Mouse (Mus musculus): ENCODE measurements around the gene Gm20671. TPM values are rescaled to one million over a fixed set of nuclear protein-coding genes. Genes with fewer than 3 reads are reported as not detected.
A peak's percentile ranks its signal among the peaks of the same experiment; 100 is the strongest.

Gene Gm20671
- polyA plus RNA-seq, 1 experiment from 2014 or later: not detected

GRCm38 (mm10) chr5:32713703-32714467, 113.0 kb downstream of the Gm20671 start:
- WGBS: under 1% methylated on average over 55 of the region's 55 CpGs
- peak; percentile 98 for DNase-seq (ENCODE audit: low spot score, missing footprints)
- Histone ChIP-seq H3K9me3 (ENCODE audit: control insufficient read depth, low read length) (no peaks in the 10 kb centered on the region), H3K4me1 (ENCODE audit: control insufficient read depth, insufficient read depth, low read length) (no peaks in the 10 kb centered on the region), H3K36me3 (ENCODE audit: control insufficient read depth, insufficient read depth, low read length) (no peaks in the 10 kb centered on the region), H3K27me3 (ENCODE audit: control insufficient read depth, insufficient read depth, low read length) (no peaks in the 10 kb centered on the region), H3K4me3 (ENCODE audit: low read depth, low read length) (peak overlapping the region; percentile 60), H3K9ac (ENCODE audit: low read length) (peak overlapping the region; percentile 66), H3K4me2 (peak overlapping the region; percentile 68), H3K27ac (ENCODE audit: low read depth, low read length) (peak overlapping the region; percentile 72)
- peak; percentile 99 for ATAC-seq (ENCODE audit: low FRiP score)

GRCm38 (mm10) chr5:32713042-32713702, 113.7 kb downstream of the Gm20671 start:
- Histone ChIP-seq H3K9me3 (ENCODE audit: control insufficient read depth, low read length) (no peaks in the 10 kb centered on the region), H3K27me3 (ENCODE audit: control insufficient read depth, insufficient read depth, low read length) (no peaks in the 10 kb centered on the region), H3K36me3 (ENCODE audit: control insufficient read depth, insufficient read depth, low read length) (no peaks in the 10 kb centered on the region), H3K9ac (ENCODE audit: low read length) (peak overlapping the region; percentile 66), H3K4me2 (peak overlapping the region; percentile 68), H3K4me3 (ENCODE audit: low read depth, low read length) (peak overlapping the region; percentile 60), H3K4me1 (ENCODE audit: control insufficient read depth, insufficient read depth, low read length) (no peaks in the 10 kb centered on the region), H3K27ac (ENCODE audit: low read depth, low read length) (peak overlapping the region; percentile 72)
- 20% methylated on average over 2 of the region's 2 CpGs for WGBS
- no peak for DNase-seq (ENCODE audit: low spot score, missing footprints)
- no peak for ATAC-seq (ENCODE audit: low FRiP score)

GRCm38 (mm10) chr5:32712221-32713041, 114.5 kb downstream of the Gm20671 start:
- H3K9me3 ChIP-seq (ENCODE audit: control insufficient read depth, low read length): no peaks in the 10 kb centered on the region
- no peak overlapping the region for H3K9ac ChIP-seq (ENCODE audit: low read length)
- WGBS: 66% methylated on average over 4 of the region's 4 CpGs
- no peak overlapping the region for H3K4me3 ChIP-seq (ENCODE audit: low read depth, low read length)
- no peak overlapping the region for H3K4me2 ChIP-seq
- DNase-seq (ENCODE audit: low spot score, missing footprints): no peak
- ATAC-seq (ENCODE audit: low FRiP score): no peak
- no peaks in the 10 kb centered on the region for H3K36me3 ChIP-seq (ENCODE audit: control insufficient read depth, insufficient read depth, low read length)
- no peaks in the 10 kb centered on the region for H3K4me1 ChIP-seq (ENCODE audit: control insufficient read depth, insufficient read depth, low read length)
- H3K27ac ChIP-seq (ENCODE audit: low read depth, low read length): no peak overlapping the region
- H3K27me3 ChIP-seq (ENCODE audit: control insufficient read depth, insufficient read depth, low read length): no peaks in the 10 kb centered on the region

- DNase-seq (ENCODE audit: low spot score, missing footprints) (no peak), ATAC-seq (ENCODE audit: low FRiP score) (no peak)
- H3K4me3 ChIP-seq (ENCODE audit: low read depth, low read length): no peak overlapping the region
- no peaks in the 10 kb centered on the region for H3K9me3 ChIP-seq (ENCODE audit: control insufficient read depth, low read length)
- 73% methylated on average over 5 of the region's 5 CpGs for WGBS
- H3K27me3 ChIP-seq (ENCODE audit: control insufficient read depth, insufficient read depth, low read length): no peaks in the 10 kb centered on the region
- H3K4me1 ChIP-seq (ENCODE audit: control insufficient read depth, insufficient read depth, low read length): no peaks in the 10 kb centered on the region
- no peaks in the 10 kb centered on the region for H3K36me3 ChIP-seq (ENCODE audit: control insufficient read depth, insufficient read depth, low read length)
- H3K27ac ChIP-seq (ENCODE audit: low read depth, low read length): no peak overlapping the region
- H3K4me2 ChIP-seq: no peak overlapping the region
- H3K9ac ChIP-seq (ENCODE audit: low read length): no peak overlapping the region
Measured at GRCm38 (mm10) chr5:32711485-32711884, 115.4 kb downstream of the Gm20671 start.

GRCm38 (mm10) chr5:32706226-32706780, 120.6 kb downstream of the Gm20671 start:
- Histone ChIP-seq H3K4me2 (no peak overlapping the region), H3K9me3 (ENCODE audit: control insufficient read depth, low read length) (no peaks in the 10 kb centered on the region), H3K9ac (ENCODE audit: low read length) (no peak overlapping the region), H3K27ac (ENCODE audit: low read depth, low read length) (no peak overlapping the region), H3K36me3 (ENCODE audit: control insufficient read depth, insufficient read depth, low read length) (no peaks in the 10 kb centered on the region), H3K4me3 (ENCODE audit: low read depth, low read length) (no peak overlapping the region), H3K4me1 (ENCODE audit: control insufficient read depth, insufficient read depth, low read length) (no peaks in the 10 kb centered on the region), H3K27me3 (ENCODE audit: control insufficient read depth, insufficient read depth, low read length) (no peaks in the 10 kb centered on the region)
- 86% methylated on average over 2 of the region's 2 CpGs for WGBS
- DNase-seq (ENCODE audit: low spot score, missing footprints) (no peak), ATAC-seq (ENCODE audit: low FRiP score) (no peak)

GRCm38 (mm10) chr5:32697208-32697867, 129.6 kb downstream of the Gm20671 start:
- Histone ChIP-seq H3K9me3 (ENCODE audit: control insufficient read depth, low read length) (no peaks in the 10 kb centered on the region), H3K36me3 (ENCODE audit: control insufficient read depth, insufficient read depth, low read length) (no peaks in the 10 kb centered on the region), H3K9ac (ENCODE audit: low read length) (no peak overlapping the region), H3K27me3 (ENCODE audit: control insufficient read depth, insufficient read depth, low read length) (no peaks in the 10 kb centered on the region), H3K4me2 (no peak overlapping the region), H3K4me1 (ENCODE audit: control insufficient read depth, insufficient read depth, low read length) (no peaks in the 10 kb centered on the region), H3K27ac (ENCODE audit: low read depth, low read length) (no peak overlapping the region), H3K4me3 (ENCODE audit: low read depth, low read length) (no peak overlapping the region)
- ATAC-seq (ENCODE audit: low FRiP score) (no peak), DNase-seq (ENCODE audit: low spot score, missing footprints) (no peak)
- WGBS: 81% methylated on average over 5 of the region's 5 CpGs

- no peaks in the 10 kb centered on the region for H3K4me1 ChIP-seq (ENCODE audit: control insufficient read depth, insufficient read depth, low read length)
- no peak for DNase-seq (ENCODE audit: low spot score, missing footprints)
- no peak for ATAC-seq (ENCODE audit: low FRiP score)
- H3K27me3 ChIP-seq (ENCODE audit: control insufficient read depth, insufficient read depth, low read length): no peaks in the 10 kb centered on the region
- H3K9me3 ChIP-seq (ENCODE audit: control insufficient read depth, low read length): no peaks in the 10 kb centered on the region
- H3K4me3 ChIP-seq (ENCODE audit: low read depth, low read length): no peak overlapping the region
- H3K27ac ChIP-seq (ENCODE audit: low read depth, low read length): no peak overlapping the region
- H3K4me2 ChIP-seq: no peak overlapping the region
- 67% methylated on average over 2 of the region's 2 CpGs for WGBS
- no peaks in the 10 kb centered on the region for H3K36me3 ChIP-seq (ENCODE audit: control insufficient read depth, insufficient read depth, low read length)
- no peak overlapping the region for H3K9ac ChIP-seq (ENCODE audit: low read length)
Measured at GRCm38 (mm10) chr5:32693411-32693810, 133.5 kb downstream of the Gm20671 start.

Data from midbrain, embryonic 11.5 days (tissue).